Mouse (Mus musculus) heart, embryonic 15.5 days (tissue): ENCODE results near the gene Jakmip3. TPM values are rescaled to one million over a fixed set of nuclear protein-coding genes. Genes with fewer than 3 reads are reported as not detected.

Experiments
- ATAC-seq: fragments of 200-750 bp; cut with Nextera tagmentation; replicated peaks from 2 replicates; pipeline ENCODE4 v1.8.0; 2017; ENCODE audit warnings: low read depth, moderate TSS enrichment; ENCODE audit not compliant: insufficient number of reproducible peaks, insufficient read depth, low FRiP score
- H3K27ac ChIP-seq: fragments of 300-500 bp; sonication (generic); 2 replicates; pipeline ENCODE4 v1.5.1; 2015; ENCODE audit warnings: mild to moderate bottlenecking, inconsistent platforms
- H3K27me3 ChIP-seq: fragments of 300-500 bp; sonication (generic); 2 replicates; pipeline ENCODE4 v1.6.1; 2015; ENCODE audit warnings: inconsistent platforms
- H3K36me3 ChIP-seq: fragments of 300-500 bp; sonication (generic); 2 replicates; pipeline ENCODE4 v1.6.1; 2015; ENCODE audit warnings: mild to moderate bottlenecking, inconsistent platforms
- H3K4me1 ChIP-seq: fragments of 300-500 bp; sonication (generic); replicated peaks from 2 replicates; pipeline ENCODE4 v1.6.1; 2015; ENCODE audit warnings: inconsistent platforms
- H3K4me2 ChIP-seq: fragments of 300-500 bp; sonication (generic); 2 replicates; pipeline ENCODE4 v1.6.1; 2015; ENCODE audit warnings: inconsistent platforms, mild to moderate bottlenecking, moderate library complexity
- H3K4me3 ChIP-seq: fragments of 300-500 bp; sonication (generic); 2 replicates; pipeline ENCODE4 v1.5.1; 2015; ENCODE audit warnings: mild to moderate bottlenecking, inconsistent platforms
- H3K9ac ChIP-seq: fragments of 300-500 bp; sonication (generic); 2 replicates; pipeline ENCODE4 v1.6.1; 2015; ENCODE audit warnings: mild to moderate bottlenecking, inconsistent platforms
- H3K9me3 ChIP-seq: fragments of 300-500 bp; sonication (generic); replicated peaks from 2 replicates; pipeline ENCODE4 v1.6.1; 2016; ENCODE audit warnings: inconsistent platforms
- WGBS: fragments of 180-500 bp; shearing (Covaris S2); methylation state at CpG from one replicate; pipeline ENCODE4 v1.1.7; 2015; ENCODE audit warnings: mixed read lengths; 5-methylcytosine and 5-hydroxymethylcytosine counted together
- polyA plus RNA-seq: library from polyadenylated mRNA; unstranded; fragments of >200 nt; fragmentation: Nextera tagmentation; extraction: Ambion mirVana; gene quantifications from 2 replicates; pipeline ENCODE4 v1.2.1, GENCODE M21; 2015

Gene Jakmip3
- polyA plus RNA-seq, 1 experiment from 2014 or later, result not detected

GRCm38 (mm10) chr7:138948309-138948708 is 7.8 kb downstream of the Jakmip3 start:
- Histone ChIP-seq H3K4me2 (no peak overlapping the region), H3K4me3 (no peak overlapping the region), H3K36me3 (no peaks in the 10 kb centered on the region), H3K9ac (no peak overlapping the region), H3K27ac (no peak overlapping the region), H3K9me3 (no peaks in the 10 kb centered on the region), H3K27me3 (peaks cover 6% of the 10 kb centered on the region), H3K4me1 (no peaks in the 10 kb centered on the region)
- ATAC-seq, result no peak
- 67% methylated on average over 8 of the region's 8 CpGs for WGBS

DNA sequence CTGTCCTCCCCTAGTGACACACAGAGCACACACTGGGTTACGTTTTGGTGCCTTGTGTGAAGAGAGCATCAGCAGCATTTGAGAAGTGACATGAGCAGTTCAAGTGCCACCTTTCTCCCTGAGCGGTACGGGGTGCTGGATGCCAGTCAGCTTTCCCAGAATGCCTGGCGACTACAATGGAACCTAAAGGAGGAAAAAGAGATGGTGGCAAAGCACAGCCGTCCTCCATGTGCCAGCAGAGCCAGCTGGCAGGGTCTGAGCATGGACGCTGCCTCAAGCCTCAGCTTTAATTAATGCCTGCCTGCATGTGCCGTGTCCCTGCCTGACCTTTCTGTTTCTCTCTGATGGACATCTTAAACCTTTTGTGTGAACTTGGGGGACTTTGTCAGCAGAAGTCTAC is 15.3 kb downstream of the Jakmip3 start:
- WGBS, result 82% methylated on average over 7 of the region's 7 CpGs
- ATAC-seq, result no peak
- Histone ChIP-seq H3K4me1 (no peaks in the 10 kb centered on the region), H3K4me2 (no peak overlapping the region), H3K9me3 (no peaks in the 10 kb centered on the region), H3K36me3 (no peaks in the 10 kb centered on the region), H3K27ac (no peak overlapping the region), H3K4me3 (no peak overlapping the region), H3K27me3 (peaks cover 4% of the 10 kb centered on the region; the same call in 1 of the 2 replicates), H3K9ac (no peak overlapping the region)

- WGBS, result 61% methylated on average over 6 of the region's 6 CpGs
Observed at GRCm38 (mm10) chr7:138957106-138957505, 16.6 kb downstream of the Jakmip3 start.

GRCm38 (mm10) chr7:138959747-138960146 is 19.2 kb downstream of the Jakmip3 start:
- Histone ChIP-seq H3K9ac (no peak overlapping the region), H3K9me3 (no peaks in the 10 kb centered on the region), H3K27ac (no peak overlapping the region), H3K4me3 (no peak overlapping the region), H3K36me3 (no peaks in the 10 kb centered on the region), H3K27me3 (0 out of 2 replicates have a peak, but pooled peaks cover 4% of the 10 kb centered on the region), H3K4me1 (no peaks in the 10 kb centered on the region), H3K4me2 (no peak overlapping the region)
- no peak for ATAC-seq
- WGBS, result 81% methylated on average over 5 of the region's 5 CpGs

More at GRCm38 (mm10) chr7:138957106-138957505, 16.6 kb downstream of the Jakmip3 start:
- no peaks in the 10 kb centered on the region for H3K36me3 ChIP-seq
- H3K9ac ChIP-seq, result no peak overlapping the region
- no peak for ATAC-seq
- no peak overlapping the region for H3K4me3 ChIP-seq
- H3K9me3 ChIP-seq, result no peaks in the 10 kb centered on the region
- peaks cover 4% of the 10 kb centered on the region; the same call in 1 of the 2 replicates for H3K27me3 ChIP-seq
- no peak overlapping the region for H3K4me2 ChIP-seq
- no peak overlapping the region for H3K27ac ChIP-seq
- H3K4me1 ChIP-seq, result no peaks in the 10 kb centered on the region

- H3K36me3 ChIP-seq, result no peaks in the 10 kb centered on the region
- H3K9ac ChIP-seq, result no peak overlapping the region
- H3K27ac ChIP-seq, result no peak overlapping the region
- no peak for ATAC-seq
- H3K4me2 ChIP-seq, result no peak overlapping the region
- H3K27me3 ChIP-seq, result no peaks in the 10 kb centered on the region
- no peaks in the 10 kb centered on the region for H3K4me1 ChIP-seq
- H3K4me3 ChIP-seq, result no peak overlapping the region
- no peaks in the 10 kb centered on the region for H3K9me3 ChIP-seq
- 81% methylated on average over 5 of the region's 5 CpGs for WGBS
Observed at GRCm38 (mm10) chr7:138963756-138964155, 23.2 kb downstream of the Jakmip3 start.

DNA sequence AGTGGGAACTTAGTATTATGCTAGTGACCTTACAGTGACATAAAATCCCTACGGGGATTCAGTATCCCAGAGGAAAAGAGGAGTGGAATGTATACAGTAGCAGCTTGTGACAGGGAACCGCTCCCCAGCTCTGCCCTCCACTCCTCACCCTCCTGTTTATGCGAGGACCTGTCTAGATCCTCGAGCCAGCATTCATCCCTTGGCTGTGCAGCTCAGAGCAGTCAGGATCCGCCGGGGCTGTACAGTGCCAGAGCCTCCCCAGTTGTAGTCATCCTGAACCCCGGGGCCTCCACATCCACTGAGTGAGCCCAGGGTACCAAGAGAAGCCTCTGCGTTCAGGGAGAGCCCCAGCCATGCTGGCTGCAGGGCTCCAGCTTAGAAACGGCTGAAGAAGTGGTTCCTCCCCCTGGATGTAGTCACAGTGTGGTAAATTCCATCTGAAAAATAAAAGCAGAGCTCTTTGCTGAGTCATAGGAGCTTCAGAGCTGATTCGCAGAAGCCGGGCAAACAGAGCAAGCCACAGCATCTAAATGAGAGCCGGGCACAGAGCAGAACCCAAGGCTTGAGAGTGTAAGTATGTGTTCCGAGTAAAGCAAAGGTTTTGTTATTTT is 27.6 kb downstream of the Jakmip3 start:
- no peak overlapping the region for H3K4me3 ChIP-seq
- ATAC-seq, result no peak
- H3K36me3 ChIP-seq, result no peaks in the 10 kb centered on the region
- no peaks in the 10 kb centered on the region for H3K9me3 ChIP-seq
- H3K4me2 ChIP-seq, result no peak overlapping the region
- H3K4me1 ChIP-seq, result no peaks in the 10 kb centered on the region
- WGBS, result 55% methylated on average over 13 of the region's 13 CpGs
- H3K27me3 ChIP-seq, result no peaks in the 10 kb centered on the region
- no peak overlapping the region for H3K27ac ChIP-seq
- H3K9ac ChIP-seq, result no peak overlapping the region

- Histone ChIP-seq H3K4me2 (no peak overlapping the region), H3K9ac (no peak overlapping the region), H3K27me3 (no peaks in the 10 kb centered on the region), H3K4me3 (no peak overlapping the region), H3K4me1 (no peaks in the 10 kb centered on the region), H3K36me3 (no peaks in the 10 kb centered on the region), H3K27ac (no peak overlapping the region), H3K9me3 (no peaks in the 10 kb centered on the region)
- no peak for ATAC-seq
- 82% methylated on average over 7 of the region's 7 CpGs for WGBS
Observed at GRCm38 (mm10) chr7:138977510-138977909, 37.0 kb downstream of the Jakmip3 start.

GRCm38 (mm10) chr7:138984576-138984975 is 44.0 kb downstream of the Jakmip3 start:
- H3K27ac ChIP-seq, result no peak overlapping the region
- H3K9me3 ChIP-seq, result no peaks in the 10 kb centered on the region
- H3K9ac ChIP-seq, result no peak overlapping the region
- 79% methylated on average over 6 of the region's 6 CpGs for WGBS
- H3K4me1 ChIP-seq, result no peaks in the 10 kb centered on the region
- ATAC-seq, result no peak
- H3K4me3 ChIP-seq, result no peak overlapping the region
- H3K36me3 ChIP-seq, result no peaks in the 10 kb centered on the region
- H3K4me2 ChIP-seq, result no peak overlapping the region
- H3K27me3 ChIP-seq, result no peaks in the 10 kb centered on the region

- Histone ChIP-seq H3K36me3 (no peaks in the 10 kb centered on the region), H3K4me1 (no peaks in the 10 kb centered on the region), H3K27ac (no peak overlapping the region), H3K4me3 (no peak overlapping the region), H3K4me2 (no peak overlapping the region), H3K9ac (no peak overlapping the region), H3K9me3 (no peaks in the 10 kb centered on the region), H3K27me3 (no peaks in the 10 kb centered on the region)
- ATAC-seq, result no peak
- WGBS, result 73% methylated on average over 9 of the region's 9 CpGs
Observed at GRCm38 (mm10) chr7:138989156-138989555, 48.6 kb downstream of the Jakmip3 start.

DNA sequence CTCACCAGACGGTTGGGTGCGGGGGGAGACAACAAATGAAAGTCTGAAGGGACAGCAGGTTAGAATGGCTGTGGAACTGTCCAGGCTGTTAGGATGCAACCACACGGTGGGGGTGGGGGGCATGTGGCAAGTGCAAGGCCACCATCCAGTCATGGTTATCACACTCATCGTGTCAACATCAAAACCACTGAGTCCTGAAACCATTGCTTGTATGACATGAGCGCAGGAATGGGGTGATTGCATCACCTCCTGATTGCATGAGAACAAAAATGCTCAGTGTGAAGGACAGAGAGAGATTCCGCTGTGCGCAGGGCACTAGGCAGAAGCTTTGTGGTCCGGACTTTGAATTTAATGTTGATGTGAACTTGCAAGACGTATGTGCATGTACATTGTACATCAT is 62.2 kb downstream of the Jakmip3 start:
- 83% methylated on average over 9 of the region's 9 CpGs for WGBS

GRCm38 (mm10) chr7:139003250-139003649 is 62.7 kb downstream of the Jakmip3 start:
- 56% methylated on average over 9 of the region's 9 CpGs for WGBS

More for the DNA sequence above, 62.2 kb downstream of the Jakmip3 start:
- no peaks in the 10 kb centered on the region for H3K27me3 ChIP-seq
- no peaks in the 10 kb centered on the region for H3K9me3 ChIP-seq
- no peak for ATAC-seq
- no peak overlapping the region for H3K4me2 ChIP-seq
- no peak overlapping the region for H3K27ac ChIP-seq
- no peak overlapping the region for H3K9ac ChIP-seq
- no peaks in the 10 kb centered on the region for H3K4me1 ChIP-seq
- no peaks in the 10 kb centered on the region for H3K36me3 ChIP-seq
- no peak overlapping the region for H3K4me3 ChIP-seq

DNA sequence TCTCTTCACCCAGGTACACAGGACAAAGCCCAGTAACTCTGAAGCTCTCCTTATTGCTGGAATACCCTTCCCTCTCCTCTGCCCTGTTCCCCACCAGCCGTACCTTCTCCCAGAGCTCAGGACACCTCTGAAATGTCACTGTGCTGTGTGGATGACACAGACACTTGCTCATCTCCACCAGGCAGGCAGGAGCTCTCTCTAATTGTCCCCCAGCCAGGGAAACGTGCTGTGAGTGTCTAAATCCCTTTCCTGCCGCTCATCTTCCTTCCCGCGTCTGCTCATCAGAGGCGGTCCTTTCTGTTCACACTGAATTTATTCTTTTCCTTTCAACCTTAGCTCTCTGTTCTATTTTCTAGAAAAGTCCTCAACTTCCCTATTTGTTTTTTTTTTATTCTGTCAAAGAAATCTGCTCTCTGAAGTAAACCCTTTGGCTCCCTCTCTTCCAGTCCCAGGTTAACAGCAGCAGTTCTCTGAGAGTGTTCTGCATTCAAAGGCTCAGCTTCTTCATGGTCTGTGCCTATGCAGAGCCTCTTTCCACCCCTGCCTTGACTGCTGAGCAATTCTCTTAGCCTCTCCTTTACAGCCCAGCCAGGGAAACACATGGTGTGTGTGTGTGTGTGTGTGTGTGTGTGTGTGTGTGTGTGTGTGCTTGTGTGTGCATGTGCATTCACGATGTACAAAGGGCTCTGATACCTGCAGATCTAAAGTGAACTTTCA is 69.4 kb downstream of the Jakmip3 start:
- Histone ChIP-seq H3K9ac (no peak overlapping the region), H3K27me3 (0 out of 2 replicates have a peak, but pooled peaks cover 7% of the 10 kb centered on the region), H3K4me1 (peaks cover 4% of the 10 kb centered on the region; the same call in 1 of the 2 replicates), H3K27ac (no peak overlapping the region), H3K36me3 (no peaks in the 10 kb centered on the region), H3K4me3 (no peak overlapping the region), H3K9me3 (no peaks in the 10 kb centered on the region), H3K4me2 (no peak overlapping the region)
- 59% methylated on average over 7 of the region's 7 CpGs for WGBS
- ATAC-seq, result no peak

More at GRCm38 (mm10) chr7:139003250-139003649, 62.7 kb downstream of the Jakmip3 start:
- H3K9me3 ChIP-seq, result no peaks in the 10 kb centered on the region
- no peaks in the 10 kb centered on the region for H3K27me3 ChIP-seq
- no peak overlapping the region for H3K27ac ChIP-seq
- no peak overlapping the region for H3K4me2 ChIP-seq
- H3K4me3 ChIP-seq, result no peak overlapping the region
- H3K9ac ChIP-seq, result no peak overlapping the region
- H3K4me1 ChIP-seq, result no peaks in the 10 kb centered on the region
- ATAC-seq, result no peak
- H3K36me3 ChIP-seq, result no peaks in the 10 kb centered on the region
